Mouse (Mus musculus) R1 (cell line): ENCODE measurements around the gene Mrpl50.
A peak's percentile ranks its signal among the peaks of the same experiment; 100 is the strongest.

Experiments used
- DNase-seq: peaks from one replicate; pipeline ENCODE4 v3.0.0-alpha.2; 2018; ENCODE audit warnings: low read depth, low spot score

Mrpl50 gene

GRCm38 (mm10) chr4:49520572-49521340 is at the start of gene Mrpl50, which contains the start of gene Zfp189:
TSS of gene Mrpl50 (minus strand) at chr4:49521093.
TSS of gene Zfp189 (plus strand) at chr4:49521176.
- peak; percentile 98 for DNase-seq

GRCm38 (mm10) chr4:49567613-49568012 is 46.7 kb upstream of the Mrpl50 start:
- DNase-seq, result peak; percentile 77

GRCm38 (mm10) chr4:49559915-49560772 is 39.3 kb upstream of the Mrpl50 start:
- DNase-seq, result peak; percentile 2

- DNase-seq, result no peak
Measured at GRCm38 (mm10) chr4:49558181-49558580, 37.3 kb upstream of the Mrpl50 start.

GRCm38 (mm10) chr4:49557375-49557774 is 36.5 kb upstream of the Mrpl50 start:
- DNase-seq, result no peak

- DNase-seq, result no peak
Measured at GRCm38 (mm10) chr4:49553380-49553779, 32.5 kb upstream of the Mrpl50 start.

- DNase-seq, result no peak
Measured at GRCm38 (mm10) chr4:49549383-49549782, 28.5 kb upstream of the Mrpl50 start, which contains the start of gene Aldob. TSS of gene Aldob (minus strand) at chr4:49549546.

- DNase-seq, result no peak
Measured at GRCm38 (mm10) chr4:49547544-49548219, 26.8 kb upstream of the Mrpl50 start.

GRCm38 (mm10) chr4:49546873-49547543 is 26.1 kb upstream of the Mrpl50 start:
- DNase-seq, result no peak

GRCm38 (mm10) chr4:49546026-49546425 is 25.1 kb upstream of the Mrpl50 start:
- no peak for DNase-seq

GRCm38 (mm10) chr4:49540966-49541365 is 20.1 kb upstream of the Mrpl50 start:
- no peak for DNase-seq

- no peak for DNase-seq
Measured at GRCm38 (mm10) chr4:49539665-49540064, 18.8 kb upstream of the Mrpl50 start.

- no peak for DNase-seq
Measured at GRCm38 (mm10) chr4:49536671-49537070, 15.8 kb upstream of the Mrpl50 start.

- no peak for DNase-seq
Measured at GRCm38 (mm10) chr4:49535675-49536294, 14.9 kb upstream of the Mrpl50 start.

GRCm38 (mm10) chr4:49535036-49535435 is 14.1 kb upstream of the Mrpl50 start:
- no peak for DNase-seq

- DNase-seq, result no peak
Measured at GRCm38 (mm10) chr4:49522576-49522975, 1.7 kb upstream of the Mrpl50 start.

- DNase-seq, result no peak
Measured at GRCm38 (mm10) chr4:49521346-49521745, 453 bp upstream of the Mrpl50 start.

- DNase-seq, result peak; percentile 80
Measured at GRCm38 (mm10) chr4:49519476-49519875, 1.4 kb downstream of the Mrpl50 start.

GRCm38 (mm10) chr4:49514441-49514840 is 6.5 kb downstream of the Mrpl50 start:
- DNase-seq, result no peak

- no peak for DNase-seq
Measured at GRCm38 (mm10) chr4:49512636-49513035, 8.3 kb downstream of the Mrpl50 start.
